Mouse (Mus musculus): ENCODE results near the gene Slc51b. TPM values are rescaled to one million over a fixed set of nuclear protein-coding genes. Genes with fewer than 3 reads are reported as not detected.

Slc51b gene
- polyA plus RNA-seq, 1 experiment: 15.0 TPM

- TF ChIP-seq POLR2A (IDR thresholded peaks at IDR 0.05; ENCODE audit: low read depth, low read length) (no peak), CTCF (conservative IDR thresholded peaks at IDR 0.05; ENCODE audit: insufficient read depth, insufficient read length, low read depth, low read length) (no peak)
- no peaks in the 10 kb centered on the region for H3K36me3 ChIP-seq (ENCODE audit: control insufficient read depth, insufficient read depth, low read length)
- WGBS: 77% methylated on average over 5 of the region's 5 CpGs
- H3K27ac ChIP-seq (ENCODE audit: insufficient read depth, low read depth, low read length): no peak overlapping the region
- no peaks in the 10 kb centered on the region for H3K27me3 ChIP-seq (replicated peaks; ENCODE audit: control insufficient read depth, insufficient read depth, low read length)
- H3K4me3 ChIP-seq (ENCODE audit: insufficient read depth, low read depth, low read length): no peak overlapping the region
- no peak for DNase-seq
- H3K4me1 ChIP-seq (ENCODE audit: control insufficient read depth, insufficient read depth, low read length): no peaks in the 10 kb centered on the region
Observed at GRCm38 (mm10) chr9:65374468-65375162, 48.1 kb downstream of the Slc51b start.

- TF ChIP-seq POLR2A (IDR thresholded peaks at IDR 0.05; ENCODE audit: low read depth, low read length): no peak
- peak; percentile 60 for TF ChIP-seq CTCF (conservative IDR thresholded peaks at IDR 0.05; ENCODE audit: insufficient read depth, insufficient read length, low read depth, low read length)
- peak; percentile 53 for DNase-seq
- no peak overlapping the region for H3K4me3 ChIP-seq (ENCODE audit: insufficient read depth, low read depth, low read length)
- no peak overlapping the region for H3K27ac ChIP-seq (ENCODE audit: insufficient read depth, low read depth, low read length)
- 65% methylated on average over 4 of the region's 4 CpGs for WGBS
- no peaks in the 10 kb centered on the region for H3K36me3 ChIP-seq (ENCODE audit: control insufficient read depth, insufficient read depth, low read length)
- no peaks in the 10 kb centered on the region for H3K4me1 ChIP-seq (ENCODE audit: control insufficient read depth, insufficient read depth, low read length)
- H3K27me3 ChIP-seq (replicated peaks; ENCODE audit: control insufficient read depth, insufficient read depth, low read length): no peaks in the 10 kb centered on the region
Observed at GRCm38 (mm10) chr9:65372449-65372848, 50.3 kb downstream of the Slc51b start.

GRCm38 (mm10) chr9:65371756-65372155 lies 51.0 kb downstream of the Slc51b start:
- no peak for DNase-seq
- H3K36me3 ChIP-seq (ENCODE audit: control insufficient read depth, insufficient read depth, low read length): no peaks in the 10 kb centered on the region
- no peak overlapping the region for H3K27ac ChIP-seq (ENCODE audit: insufficient read depth, low read depth, low read length)
- H3K27me3 ChIP-seq (replicated peaks; ENCODE audit: control insufficient read depth, insufficient read depth, low read length): no peaks in the 10 kb centered on the region
- 86% methylated on average over 24 of the region's 24 CpGs for WGBS
- no peaks in the 10 kb centered on the region for H3K4me1 ChIP-seq (ENCODE audit: control insufficient read depth, insufficient read depth, low read length)
- H3K4me3 ChIP-seq (ENCODE audit: insufficient read depth, low read depth, low read length): no peak overlapping the region
- no peak for TF ChIP-seq CTCF (conservative IDR thresholded peaks at IDR 0.05; ENCODE audit: insufficient read depth, insufficient read length, low read depth, low read length)
- TF ChIP-seq POLR2A (IDR thresholded peaks at IDR 0.05; ENCODE audit: low read depth, low read length): no peak

- TF ChIP-seq CTCF (conservative IDR thresholded peaks at IDR 0.05; ENCODE audit: insufficient read depth, insufficient read length, low read depth, low read length): no peak
- TF ChIP-seq POLR2A (IDR thresholded peaks at IDR 0.05; ENCODE audit: low read depth, low read length): no peak
Observed at GRCm38 (mm10) chr9:65365721-65366120, 57.0 kb downstream of the Slc51b start.

GRCm38 (mm10) chr9:65363684-65364083 lies 59.1 kb downstream of the Slc51b start:
- no peak overlapping the region for H3K4me3 ChIP-seq (ENCODE audit: insufficient read depth, low read depth, low read length)
- no peak overlapping the region for H3K27ac ChIP-seq (ENCODE audit: insufficient read depth, low read depth, low read length)
- TF ChIP-seq POLR2A (IDR thresholded peaks at IDR 0.05; ENCODE audit: low read depth, low read length): no peak
- TF ChIP-seq CTCF (conservative IDR thresholded peaks at IDR 0.05; ENCODE audit: insufficient read depth, insufficient read length, low read depth, low read length): no peak
- DNase-seq: no peak
- H3K4me1 ChIP-seq (ENCODE audit: control insufficient read depth, insufficient read depth, low read length): peaks cover 11% of the 10 kb centered on the region; the same call in 1 of the 2 replicates
- no peaks in the 10 kb centered on the region for H3K27me3 ChIP-seq (replicated peaks; ENCODE audit: control insufficient read depth, insufficient read depth, low read length)
- H3K36me3 ChIP-seq (ENCODE audit: control insufficient read depth, insufficient read depth, low read length): peaks cover 8% of the 10 kb centered on the region
- 49% methylated on average over 9 of the region's 9 CpGs for WGBS

More at GRCm38 (mm10) chr9:65365721-65366120, 57.0 kb downstream of the Slc51b start:
- no peak for DNase-seq
- H3K36me3 ChIP-seq (ENCODE audit: control insufficient read depth, insufficient read depth, low read length): peaks cover 2% of the 10 kb centered on the region; the same call in 1 of the 2 replicates
- H3K4me3 ChIP-seq (ENCODE audit: insufficient read depth, low read depth, low read length): no peak overlapping the region
- 84% methylated on average over 7 of the region's 7 CpGs for WGBS
- H3K27ac ChIP-seq (ENCODE audit: insufficient read depth, low read depth, low read length): no peak overlapping the region
- H3K27me3 ChIP-seq (replicated peaks; ENCODE audit: control insufficient read depth, insufficient read depth, low read length): no peaks in the 10 kb centered on the region
- H3K4me1 ChIP-seq (ENCODE audit: control insufficient read depth, insufficient read depth, low read length): peaks cover 7% of the 10 kb centered on the region; the same call in 1 of the 2 replicates

Other genes starting within 250 kb of the Slc51b start
- 11.0 and 11.9 TPM in 2 replicates for gene Parp16, start 227.6 kb downstream of the Slc51b start, polyA plus RNA-seq (2012; rRNA removed)
- 1.1 and 1.4 TPM in 2 replicates for gene Cilp, start 157.8 kb downstream of the Slc51b start, polyA plus RNA-seq (2012; rRNA removed)
- gene Clpx, start 128.7 kb downstream of the Slc51b start, polyA plus RNA-seq (2012; rRNA removed): 24.4 and 25.8 TPM in 2 replicates
- gene Pdcd7, start 76.9 kb downstream of the Slc51b start, polyA plus RNA-seq (2012; rRNA removed): 6.0 and 6.1 TPM in 2 replicates
- gene Ubap1l, start 61.9 kb downstream of the Slc51b start, polyA plus RNA-seq (2012; rRNA removed): 0.25 and 0.33 TPM in 2 replicates
- gene Kbtbd13, start 31.3 kb downstream of the Slc51b start, polyA plus RNA-seq (2012; rRNA removed): 0.68 and 0.75 TPM in 2 replicates
- 9.5 and 11.3 TPM in 2 replicates for gene Rasl12, start 24.4 kb downstream of the Slc51b start, polyA plus RNA-seq (2012; rRNA removed)
- 11.3 and 11.5 TPM in 2 replicates for gene Mtfmt, start 12.8 kb upstream of the Slc51b start, polyA plus RNA-seq (2012; rRNA removed)
- 32.3 and 34.3 TPM in 2 replicates for gene Spg21, start 38.0 kb upstream of the Slc51b start, polyA plus RNA-seq (2012; rRNA removed)
- gene Ankdd1a, start 97.2 kb upstream of the Slc51b start, polyA plus RNA-seq (2012; rRNA removed): 0.06 and 0.16 TPM in 2 replicates
- gene Plekho2, start 157.1 kb upstream of the Slc51b start, polyA plus RNA-seq (2012; rRNA removed): 9.8 and 10.4 TPM in 2 replicates
- gene Pif1, start 164.2 kb upstream of the Slc51b start, polyA plus RNA-seq (2012; rRNA removed): 0.08 and 0.11 TPM in 2 replicates
- 257 and 303 TPM in 2 replicates for gene Rbpms2, start 206.7 kb upstream of the Slc51b start, polyA plus RNA-seq (2012; rRNA removed)
- gene Oaz2, start 245.0 kb upstream of the Slc51b start, polyA plus RNA-seq (2012; rRNA removed): 139 and 147 TPM in 2 replicates